Mouse (Mus musculus) forebrain, embryonic 16.5 days (tissue): ENCODE data around the gene Apol11b. TPM values are rescaled to one million over a fixed set of nuclear protein-coding genes. Genes with fewer than 3 reads are reported as not detected.

Experiments used
- polyA plus RNA-seq: library from polyadenylated mRNA; unstranded; fragments of >200 nt; fragmentation: Nextera tagmentation; extraction: Ambion mirVana; gene quantifications from 2 replicates; pipeline ENCODE4 v1.2.1, GENCODE M21; 2015

The Apol11b gene
- polyA plus RNA-seq, 1 experiment from 2014 or later, result not detected

Other genes starting within 250 kb of the Apol11b start
- gene Apol7a, start 244.2 kb downstream of the Apol11b start, polyA plus RNA-seq, result not detected in 2 replicates
- gene Apol9a, start 232.2 kb downstream of the Apol11b start, polyA plus RNA-seq, result 0.09 TPM in 1 of 2 replicates, not detected in the other
- gene Apol7b, start 195.8 kb downstream of the Apol11b start, polyA plus RNA-seq, result not detected in 2 replicates
- not detected in 2 replicates for gene Apol10a, start 166.2 kb downstream of the Apol11b start, polyA plus RNA-seq
- gene Apol11a, start 135.0 kb downstream of the Apol11b start, polyA plus RNA-seq, result not detected in 2 replicates
- not detected in 2 replicates for gene Apol7c, start 110.0 kb downstream of the Apol11b start, polyA plus RNA-seq
- gene 1700025B11Rik, start 81.4 kb downstream of the Apol11b start, polyA plus RNA-seq, result not detected in 2 replicates
- not detected in 2 replicates for gene Apol10b, start 47.2 kb downstream of the Apol11b start, polyA plus RNA-seq
- not detected in 2 replicates for gene Gm36245, start 44.0 kb downstream of the Apol11b start, polyA plus RNA-seq
- not detected in 2 replicates for gene Apol7e, start 55.6 kb upstream of the Apol11b start, polyA plus RNA-seq
- gene Apol9b, start 85.8 kb upstream of the Apol11b start, polyA plus RNA-seq, result not detected in 2 replicates
- gene Apol8, start 113.7 kb upstream of the Apol11b start, polyA plus RNA-seq, result 0.22 TPM in 1 of 2 replicates, not detected in the other
- 12.2 and 13.6 TPM in 2 replicates for gene Myh9, start 198.9 kb upstream of the Apol11b start, polyA plus RNA-seq